Mouse (Mus musculus): Measurements from ENCODE around the gene Mast4. TPM values are rescaled to one million over a fixed set of nuclear protein-coding genes. Genes with fewer than 3 reads are reported as not detected.
A peak's percentile ranks its signal among the peaks of the same experiment; 100 is the strongest.

Mast4 gene
- polyA plus RNA-seq, 1 experiment from 2014 or later = 31.8 TPM

GRCm38 (mm10) chr13:103334723-103335458 is 594 bp upstream of the Mast4 start:
- Histone ChIP-seq H3K4me3 (peak overlapping the region; percentile 69), H3K27me3 (peaks cover 49% of the 10 kb centered on the region), H3K27ac (no peak overlapping the region), H3K9me3 (no peaks in the 10 kb centered on the region), H3K36me3 (no peaks in the 10 kb centered on the region), H3K4me2 (peak overlapping the region; percentile 97), H3K4me1 (peaks cover 16% of the 10 kb centered on the region), H3K9ac (peak overlapping the region; percentile 49)
- 1% methylated on average over 32 of the region's 32 CpGs for WGBS
- peak; percentile 12; the same call in 1 of the 2 replicates for ATAC-seq (ENCODE audit: borderline replicate concordance, extremely low read depth, low FRiP score, low TSS enrichment)

- no peaks in the 10 kb centered on the region for H3K36me3 ChIP-seq
- peaks cover 54% of the 10 kb centered on the region for H3K27me3 ChIP-seq
- H3K9ac ChIP-seq = peak overlapping the region; percentile 49
- H3K9me3 ChIP-seq = no peaks in the 10 kb centered on the region
- H3K4me2 ChIP-seq = peak overlapping the region; percentile 97
- peak; percentile 62 for ATAC-seq (ENCODE audit: borderline replicate concordance, extremely low read depth, low FRiP score, low TSS enrichment)
- H3K4me3 ChIP-seq = peak overlapping the region; percentile 69
- under 1% methylated on average over 60 of the region's 74 CpGs for WGBS
- H3K4me1 ChIP-seq = peaks cover 16% of the 10 kb centered on the region
- no peak overlapping the region for H3K27ac ChIP-seq
These were observed 501 bp downstream of the Mast4 start for GRCm38 (mm10) chr13:103333601-103334391.

DNA sequence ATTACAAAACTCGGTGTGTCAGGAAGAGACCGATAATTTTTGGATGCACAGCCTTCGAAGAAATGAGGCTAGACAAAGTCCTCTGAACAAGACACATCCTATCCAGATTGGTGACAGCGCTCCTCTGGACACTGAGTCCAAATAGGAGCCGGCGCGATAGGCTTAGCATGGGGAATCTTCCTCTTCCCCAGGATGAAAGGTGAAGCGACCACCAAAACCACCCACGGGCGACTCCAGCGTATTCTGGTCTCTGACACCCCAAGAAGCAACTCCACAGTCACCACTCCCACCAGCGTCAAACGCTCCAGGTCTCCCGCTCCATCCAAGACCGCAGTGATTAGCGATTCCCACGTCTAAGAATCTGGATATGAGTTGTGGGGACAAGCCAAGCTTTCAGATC is 1.1 kb downstream of the Mast4 start:
- no peak for ATAC-seq (ENCODE audit: borderline replicate concordance, extremely low read depth, low FRiP score, low TSS enrichment)
- H3K27ac ChIP-seq = no peak overlapping the region
- H3K4me2 ChIP-seq = peak overlapping the region; percentile 97
- peak overlapping the region; percentile 49 for H3K9ac ChIP-seq
- no peaks in the 10 kb centered on the region for H3K9me3 ChIP-seq
- H3K36me3 ChIP-seq = no peaks in the 10 kb centered on the region
- peaks cover 16% of the 10 kb centered on the region for H3K4me1 ChIP-seq
- peak overlapping the region; percentile 69 for H3K4me3 ChIP-seq
- WGBS = 2% methylated on average over 17 of the region's 17 CpGs
- peaks cover 58% of the 10 kb centered on the region for H3K27me3 ChIP-seq

DNA sequence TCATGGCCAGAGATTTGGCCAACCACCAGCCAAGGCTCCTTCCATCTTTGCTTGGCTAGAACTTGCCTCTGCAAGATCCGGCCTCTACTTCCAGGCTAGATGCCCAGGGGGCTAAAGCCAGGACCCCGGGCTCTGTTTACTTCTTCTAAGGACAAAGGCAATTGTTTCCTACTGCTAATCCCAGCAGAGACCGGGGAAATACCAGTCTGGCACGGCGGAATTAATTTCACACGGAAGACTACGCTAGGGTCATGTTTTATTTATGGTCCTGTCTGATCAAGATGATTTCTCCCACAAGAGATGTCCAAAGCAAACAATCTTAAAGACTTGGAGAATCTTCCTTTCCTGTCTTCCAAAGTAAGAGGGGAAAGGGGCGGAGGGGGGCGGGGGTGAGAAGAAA is 1.6 kb downstream of the Mast4 start:
- 10% methylated on average over 9 of the region's 9 CpGs for WGBS
- ATAC-seq (ENCODE audit: borderline replicate concordance, extremely low read depth, low FRiP score, low TSS enrichment) = no peak
- peaks cover 16% of the 10 kb centered on the region for H3K4me1 ChIP-seq
- H3K9ac ChIP-seq = no peak overlapping the region
- peak overlapping the region; percentile 97 for H3K4me2 ChIP-seq
- H3K27me3 ChIP-seq = peaks cover 58% of the 10 kb centered on the region
- no peak overlapping the region for H3K27ac ChIP-seq
- H3K4me3 ChIP-seq = peak overlapping the region; percentile 69; the same call in 1 of the 2 replicates
- H3K36me3 ChIP-seq = no peaks in the 10 kb centered on the region
- H3K9me3 ChIP-seq = no peaks in the 10 kb centered on the region

GRCm38 (mm10) chr13:103331096-103331495 is 3.2 kb downstream of the Mast4 start:
- H3K9me3 ChIP-seq = no peaks in the 10 kb centered on the region
- H3K9ac ChIP-seq = no peak overlapping the region
- 42% methylated on average over 7 of the region's 7 CpGs for WGBS
- H3K27ac ChIP-seq = no peak overlapping the region
- no peaks in the 10 kb centered on the region for H3K36me3 ChIP-seq
- no peak overlapping the region for H3K4me2 ChIP-seq
- peaks cover 65% of the 10 kb centered on the region for H3K27me3 ChIP-seq
- H3K4me3 ChIP-seq = no peak overlapping the region
- no peak for ATAC-seq (ENCODE audit: borderline replicate concordance, extremely low read depth, low FRiP score, low TSS enrichment)
- peaks cover 16% of the 10 kb centered on the region for H3K4me1 ChIP-seq

DNA sequence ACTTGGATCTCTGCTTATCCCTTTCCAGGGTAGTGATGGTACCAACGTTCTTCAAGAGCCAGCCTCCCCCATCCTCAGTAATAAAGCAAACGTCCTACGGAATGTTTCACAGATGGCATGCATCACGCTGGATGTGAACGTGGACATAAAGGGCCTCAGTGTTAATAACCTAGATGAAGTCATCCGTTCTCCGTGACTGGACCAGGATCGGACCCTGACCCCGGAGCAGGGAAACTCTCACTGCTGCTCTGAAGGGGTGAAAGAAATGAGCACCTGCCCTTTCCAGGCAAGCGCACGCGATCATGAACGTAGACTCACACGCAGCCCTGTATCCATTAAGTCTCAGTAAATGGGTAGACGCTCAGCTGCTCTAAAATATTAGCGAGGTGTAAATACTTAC is 6.0 kb downstream of the Mast4 start:
- Histone ChIP-seq H3K9me3 (no peaks in the 10 kb centered on the region), H3K4me1 (peaks cover 4% of the 10 kb centered on the region), H3K36me3 (no peaks in the 10 kb centered on the region), H3K27ac (no peak overlapping the region), H3K9ac (no peak overlapping the region), H3K4me3 (no peak overlapping the region), H3K27me3 (peaks cover 40% of the 10 kb centered on the region), H3K4me2 (no peak overlapping the region)
- WGBS = 65% methylated on average over 16 of the region's 16 CpGs
- ATAC-seq (ENCODE audit: borderline replicate concordance, extremely low read depth, low FRiP score, low TSS enrichment) = no peak

- Histone ChIP-seq H3K27ac (no peak overlapping the region), H3K9me3 (no peaks in the 10 kb centered on the region), H3K4me3 (no peak overlapping the region), H3K27me3 (peaks cover 36% of the 10 kb centered on the region), H3K36me3 (no peaks in the 10 kb centered on the region), H3K4me2 (no peak overlapping the region), H3K4me1 (no peaks in the 10 kb centered on the region), H3K9ac (no peak overlapping the region)
- WGBS = 57% methylated on average over 9 of the region's 9 CpGs
- ATAC-seq (ENCODE audit: borderline replicate concordance, extremely low read depth, low FRiP score, low TSS enrichment) = no peak
These were observed 6.5 kb downstream of the Mast4 start for GRCm38 (mm10) chr13:103327843-103328242.

- no peak overlapping the region for H3K9ac ChIP-seq
- H3K36me3 ChIP-seq = no peaks in the 10 kb centered on the region
- H3K27me3 ChIP-seq = peaks cover 21% of the 10 kb centered on the region; the same call in 1 of the 2 replicates
- H3K4me2 ChIP-seq = no peak overlapping the region
- H3K4me3 ChIP-seq = no peak overlapping the region
- WGBS = 50% methylated on average over 13 of the region's 13 CpGs
- H3K9me3 ChIP-seq = no peaks in the 10 kb centered on the region
- no peaks in the 10 kb centered on the region for H3K4me1 ChIP-seq
- no peak overlapping the region for H3K27ac ChIP-seq
- no peak for ATAC-seq (ENCODE audit: borderline replicate concordance, extremely low read depth, low FRiP score, low TSS enrichment)
These were observed 8.1 kb downstream of the Mast4 start for GRCm38 (mm10) chr13:103326186-103326585.

DNA sequence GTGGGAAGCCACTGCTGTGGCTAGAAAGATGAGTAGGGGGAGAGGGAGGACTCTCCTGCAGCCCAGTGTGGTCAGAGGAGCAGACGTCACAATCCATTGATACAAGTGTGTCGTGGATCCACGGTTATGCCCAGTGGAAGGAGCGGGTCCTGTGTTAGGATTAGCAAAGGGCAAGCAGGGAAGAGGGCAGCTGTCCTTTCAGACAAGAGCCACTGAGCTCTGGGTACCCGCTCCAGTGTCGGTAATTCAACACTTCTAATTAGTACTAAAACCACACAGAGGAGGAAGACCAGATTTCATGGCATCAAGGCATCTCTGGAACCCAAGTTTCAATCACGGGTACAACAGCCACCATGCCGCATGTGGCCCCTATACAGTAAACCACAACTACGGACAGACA is 14.4 kb downstream of the Mast4 start:
- no peak overlapping the region for H3K4me3 ChIP-seq
- H3K4me1 ChIP-seq = no peaks in the 10 kb centered on the region
- no peaks in the 10 kb centered on the region for H3K27me3 ChIP-seq
- no peak overlapping the region for H3K9ac ChIP-seq
- H3K36me3 ChIP-seq = no peaks in the 10 kb centered on the region
- H3K9me3 ChIP-seq = no peaks in the 10 kb centered on the region
- no peak for ATAC-seq (ENCODE audit: borderline replicate concordance, extremely low read depth, low FRiP score, low TSS enrichment)
- no peak overlapping the region for H3K4me2 ChIP-seq
- 78% methylated on average over 9 of the region's 9 CpGs for WGBS
- H3K27ac ChIP-seq = no peak overlapping the region

GRCm38 (mm10) chr13:103319317-103319716 is 15.0 kb downstream of the Mast4 start:
- Histone ChIP-seq H3K4me2 (no peak overlapping the region), H3K27me3 (no peaks in the 10 kb centered on the region), H3K4me3 (no peak overlapping the region), H3K4me1 (no peaks in the 10 kb centered on the region), H3K36me3 (no peaks in the 10 kb centered on the region), H3K27ac (no peak overlapping the region), H3K9ac (no peak overlapping the region), H3K9me3 (no peaks in the 10 kb centered on the region)
- ATAC-seq (ENCODE audit: borderline replicate concordance, extremely low read depth, low FRiP score, low TSS enrichment) = peak; percentile 39; the same call in 1 of the 2 replicates
- 10% methylated on average over 1 of the region's 3 CpGs for WGBS

DNA sequence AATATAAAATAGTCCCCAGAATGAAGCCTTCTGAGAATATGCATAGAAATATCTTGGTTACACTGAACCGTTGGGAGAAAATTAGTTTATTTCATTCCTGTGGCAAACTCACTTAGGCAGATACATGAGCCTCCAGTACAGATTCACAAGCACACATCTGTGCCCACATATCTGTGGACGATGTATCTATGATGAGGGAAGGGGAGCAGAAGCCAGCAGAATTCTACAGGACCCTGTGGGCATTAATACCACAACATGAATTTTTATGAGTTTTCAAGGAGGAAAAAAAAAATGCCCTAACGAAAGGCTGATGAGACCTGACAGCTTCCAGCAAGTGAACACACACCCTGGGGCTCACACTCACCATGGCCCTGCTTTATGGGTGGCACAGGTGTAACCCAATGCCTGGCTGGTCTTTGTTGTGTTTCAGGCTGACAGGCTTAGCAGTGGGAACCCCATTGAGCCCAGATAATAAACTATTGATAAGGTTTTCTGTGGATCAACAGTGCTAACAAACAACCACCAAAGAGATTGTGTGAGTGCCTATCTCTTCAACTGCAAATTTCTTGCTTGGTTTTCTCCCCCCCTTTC is 17.4 kb downstream of the Mast4 start:
- H3K4me1 ChIP-seq = no peaks in the 10 kb centered on the region
- H3K4me2 ChIP-seq = no peak overlapping the region
- ATAC-seq (ENCODE audit: borderline replicate concordance, extremely low read depth, low FRiP score, low TSS enrichment) = no peak
- H3K36me3 ChIP-seq = no peaks in the 10 kb centered on the region
- 51% methylated on average over 3 of the region's 3 CpGs for WGBS
- no peak overlapping the region for H3K27ac ChIP-seq
- H3K27me3 ChIP-seq = no peaks in the 10 kb centered on the region
- H3K9me3 ChIP-seq = no peaks in the 10 kb centered on the region
- no peak overlapping the region for H3K4me3 ChIP-seq
- H3K9ac ChIP-seq = no peak overlapping the region
